Mouse (Mus musculus): ENCODE data around the gene Lmntd2. TPM values are rescaled to one million over a fixed set of nuclear protein-coding genes. Genes with fewer than 3 reads are reported as not detected.

The Lmntd2 gene
- polyA plus RNA-seq, 1 experiment: 7.2 TPM

GRCm38 (mm10) chr7:141217343-141218013, 3.6 kb upstream of the Lmntd2 start:
- 77% methylated on average over 17 of the region's 17 CpGs for WGBS
- DNase-seq (ENCODE audit: low read depth, low spot score): no peak

GRCm38 (mm10) chr7:141216894-141217293, 3.0 kb upstream of the Lmntd2 start:
- 43% methylated on average over 11 of the region's 11 CpGs for WGBS
- no peak for DNase-seq (ENCODE audit: low read depth, low spot score)

GRCm38 (mm10) chr7:141215880-141216733, 2.2 kb upstream of the Lmntd2 start:
- peak; percentile 97 for DNase-seq (ENCODE audit: low read depth, low spot score)
- 1% methylated on average over 42 of the region's 42 CpGs for WGBS

- 2% methylated on average over 41 of the region's 41 CpGs for WGBS
- DNase-seq (ENCODE audit: low read depth, low spot score): peak; percentile 95
Observed at GRCm38 (mm10) chr7:141215101-141215879, 1.4 kb upstream of the Lmntd2 start, which contains the start of gene Rassf7. Rassf7 (plus strand) TSS chr7:141215860.

GRCm38 (mm10) chr7:141214310-141214709, 430 bp upstream of the Lmntd2 start:
- 68% methylated on average over 3 of the region's 3 CpGs for WGBS
- no peak for DNase-seq (ENCODE audit: low read depth, low spot score)

GRCm38 (mm10) chr7:141213133-141213532, 747 bp downstream of the Lmntd2 start:
- DNase-seq (ENCODE audit: low read depth, low spot score): no peak
- WGBS: 74% methylated on average over 3 of the region's 3 CpGs

GRCm38 (mm10) chr7:141210606-141211131, 3.2 kb downstream of the Lmntd2 start:
- DNase-seq (ENCODE audit: low read depth, low spot score): no peak
- WGBS: 83% methylated on average over 14 of the region's 14 CpGs

- DNase-seq (ENCODE audit: low read depth, low spot score): no peak
- 82% methylated on average over 12 of the region's 12 CpGs for WGBS
Observed at GRCm38 (mm10) chr7:141210137-141210536, 3.7 kb downstream of the Lmntd2 start.

- no peak for DNase-seq (ENCODE audit: low read depth, low spot score)
- 73% methylated on average over 3 of the region's 3 CpGs for WGBS
Observed at GRCm38 (mm10) chr7:141209526-141209925, 4.4 kb downstream of the Lmntd2 start.

GRCm38 (mm10) chr7:141206182-141206937, 7.5 kb downstream of the Lmntd2 start:
- DNase-seq (ENCODE audit: low read depth, low spot score): no peak
- 92% methylated on average over 18 of the region's 18 CpGs for WGBS

- DNase-seq (ENCODE audit: low read depth, low spot score): no peak
- 94% methylated on average over 5 of the region's 5 CpGs for WGBS
Observed at GRCm38 (mm10) chr7:141205504-141205903, 8.4 kb downstream of the Lmntd2 start.

- 68% methylated on average over 3 of the region's 3 CpGs for WGBS
- no peak for DNase-seq (ENCODE audit: low read depth, low spot score)
Observed at GRCm38 (mm10) chr7:141204546-141204945, 9.3 kb downstream of the Lmntd2 start.

- 56% methylated on average over 4 of the region's 4 CpGs for WGBS
- no peak for DNase-seq (ENCODE audit: low read depth, low spot score)
Observed at GRCm38 (mm10) chr7:141198121-141198520, 15.8 kb downstream of the Lmntd2 start.

- 93% methylated on average over 8 of the region's 8 CpGs for WGBS
Observed at GRCm38 (mm10) chr7:141196619-141197282, 17.1 kb downstream of the Lmntd2 start.

GRCm38 (mm10) chr7:141195754-141196153, 18.1 kb downstream of the Lmntd2 start:
- no peak for DNase-seq (ENCODE audit: low read depth, low spot score)
- 63% methylated on average over 2 of the region's 2 CpGs for WGBS

More at GRCm38 (mm10) chr7:141196619-141197282, 17.1 kb downstream of the Lmntd2 start:
- no peak for DNase-seq (ENCODE audit: low read depth, low spot score)

GRCm38 (mm10) chr7:141194830-141195229, 19.1 kb downstream of the Lmntd2 start:
- whole genome bisulfite sequencing: 1% methylated on average over 28 of the region's 28 CpGs
- DNase-seq (ENCODE audit: low read depth, low spot score): no peak

GRCm38 (mm10) chr7:141194409-141194808, 19.5 kb downstream of the Lmntd2 start:
- under 1% methylated on average over 23 of the region's 23 CpGs for WGBS
- DNase-seq (ENCODE audit: low read depth, low spot score): no peak

- DNase-seq (ENCODE audit: low read depth, low spot score): peak; percentile 88
- under 1% methylated on average over 32 of the region's 39 CpGs for WGBS
Observed at GRCm38 (mm10) chr7:141193948-141194347, 19.9 kb downstream of the Lmntd2 start, which contains the start of the genes Hras and Lrrc56. Hras (minus strand) TSS chr7:141194005. Lrrc56 (plus strand) TSS chr7:141194157.

Measured in large intestine, adult 2 months (tissue).